Mouse (Mus musculus) ES-E14 (cell line): ENCODE measurements at regions not wholly inside any gene's neighbourhood (a gene's known extent, or its start where the extent isn't known, plus 50 kb on each side); places are given as distances from the start of the nearest gene placed in this dataset.

Experiments used
- CHD2 ChIP-seq: IDR thresholded peaks from 2 replicates; pipeline ENCODE4 v1.6.1; 2014; ENCODE audit warnings: mild to moderate bottlenecking, low read depth, low read length, inconsistent platforms
- HCFC1 ChIP-seq: IDR thresholded peaks from 2 replicates; pipeline ENCODE4 v1.6.1; 2012; ENCODE audit warnings: low read length, inconsistent platforms, borderline replicate concordance; ENCODE audit not compliant: insufficient read depth
- ZNF384 ChIP-seq: IDR thresholded peaks from 2 replicates; pipeline ENCODE4 v1.6.1; 2012; ENCODE audit warnings: low read depth, low read length, inconsistent platforms

- no peak for TF ChIP-seq CHD2
- no peak for TF ChIP-seq HCFC1
- no peak for TF ChIP-seq ZNF384
Measured at GRCm38 (mm10) chr15:96158321-96158720, 129.0 kb upstream of the Arid2 start.
